Mouse (Mus musculus) layer of hippocampus, adult 2 months (tissue): ENCODE measurements at regions not wholly inside any gene's neighbourhood (a gene's known extent, or its start where the extent isn't known, plus 50 kb on each side); places are given as distances from the start of the nearest gene placed in this dataset.

Experiments used
- DNase-seq, 2 experiments: peaks; one replicate each; pipeline ENCODE4 v3.0.0; 2022; ENCODE audit warnings: low spot score in 2 of 2
- H3K27ac ChIP-seq: fragments of 200-600 bp; 2 replicates; pipeline ENCODE4 v1.8.1; 2022
- H3K4me3 ChIP-seq: fragments of 200-600 bp; 2 replicates; pipeline ENCODE4 v1.8.1; 2022; ENCODE audit warnings: mild to moderate bottlenecking
- CTCF ChIP-seq: fragments of 200-600 bp; conservative IDR thresholded peaks from 2 replicates; pipeline ENCODE4 v1.8.1; 2022; ENCODE audit warnings: antibody characterized with exemption, mild to moderate bottlenecking, moderate library complexity

DNA sequence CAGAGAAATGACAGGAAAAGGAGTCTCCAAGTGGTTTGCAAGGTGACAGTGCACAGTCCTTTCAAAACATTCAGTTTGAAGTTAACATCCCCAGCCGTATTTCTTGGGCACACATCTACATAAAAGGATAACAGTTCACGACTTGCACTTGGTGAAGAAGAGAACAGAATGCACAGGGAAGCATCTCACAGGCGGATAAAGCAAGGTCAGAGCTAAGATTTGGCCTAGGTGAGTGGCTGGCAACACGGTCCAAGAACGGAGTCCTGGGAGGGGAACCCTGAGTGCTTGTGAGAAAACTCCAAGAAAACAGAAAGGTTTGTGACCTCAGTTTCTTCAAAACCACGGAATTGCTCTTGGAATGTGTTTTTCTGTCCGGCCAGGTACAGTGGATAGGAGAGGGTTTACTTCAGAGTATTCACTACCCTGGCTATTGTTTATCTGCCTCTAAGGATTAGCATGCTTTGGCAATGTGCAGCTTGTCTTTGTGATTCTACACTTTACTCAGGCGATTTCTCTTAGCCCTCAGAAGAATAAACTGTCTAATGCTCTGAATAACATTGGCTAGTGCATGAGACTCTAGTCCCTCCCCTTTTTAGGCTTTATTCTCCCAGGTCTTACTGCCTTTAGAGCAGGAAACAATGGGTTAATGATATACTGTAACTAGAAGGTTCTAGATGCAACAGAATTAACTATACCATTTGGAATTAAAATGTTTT, 73.4 kb upstream of the Chd2 start:
- no peak for DNase-seq
- Histone ChIP-seq H3K27ac (peak overlapping the region; percentile 99), H3K4me3 (no peak overlapping the region)
- TF ChIP-seq CTCF, result no peak

DNA sequence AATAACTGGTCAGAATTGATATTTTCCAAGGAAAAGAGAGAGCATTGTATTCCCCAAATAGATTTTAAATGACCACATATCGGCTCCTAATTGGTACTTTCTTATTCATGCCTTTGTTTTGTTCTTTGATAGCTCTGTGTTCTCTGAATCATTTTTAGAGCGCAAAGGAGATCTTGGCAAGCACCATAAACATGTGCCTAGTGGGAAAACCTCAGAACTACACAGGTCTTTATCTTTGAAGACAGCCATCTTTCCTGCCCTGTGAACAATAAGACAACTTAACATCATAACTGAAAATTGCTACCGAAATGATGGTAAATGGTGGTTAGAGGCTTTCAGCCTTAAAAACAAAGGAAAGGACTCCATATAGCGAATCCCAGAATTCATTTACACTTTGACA, 72.7 kb upstream of the Chd2 start:
- Histone ChIP-seq H3K4me3 (no peak overlapping the region), H3K27ac (peak overlapping the region; percentile 99)
- DNase-seq, result no peak
- TF ChIP-seq CTCF, result peak; percentile 22; the same call in 1 of the 2 replicates

DNA sequence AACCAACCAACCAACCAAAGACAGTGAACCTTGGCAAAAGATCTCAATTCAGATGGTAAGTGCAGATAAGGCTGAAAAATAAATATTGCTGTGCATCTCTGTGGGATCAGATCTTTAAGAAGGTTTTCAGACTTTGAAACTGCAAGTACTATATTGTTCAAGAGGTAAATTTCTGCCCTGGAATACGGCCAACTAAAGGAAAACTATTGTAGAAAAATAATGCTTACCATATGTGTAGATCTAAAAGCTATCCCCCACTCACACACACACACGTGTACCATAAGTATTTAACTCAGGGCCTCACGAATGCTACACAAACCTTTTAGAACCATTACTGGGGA, 71.1 kb upstream of the Chd2 start:
- no peak for DNase-seq
- Histone ChIP-seq H3K27ac (no peak overlapping the region), H3K4me3 (no peak overlapping the region)
- no peak for TF ChIP-seq CTCF

DNA sequence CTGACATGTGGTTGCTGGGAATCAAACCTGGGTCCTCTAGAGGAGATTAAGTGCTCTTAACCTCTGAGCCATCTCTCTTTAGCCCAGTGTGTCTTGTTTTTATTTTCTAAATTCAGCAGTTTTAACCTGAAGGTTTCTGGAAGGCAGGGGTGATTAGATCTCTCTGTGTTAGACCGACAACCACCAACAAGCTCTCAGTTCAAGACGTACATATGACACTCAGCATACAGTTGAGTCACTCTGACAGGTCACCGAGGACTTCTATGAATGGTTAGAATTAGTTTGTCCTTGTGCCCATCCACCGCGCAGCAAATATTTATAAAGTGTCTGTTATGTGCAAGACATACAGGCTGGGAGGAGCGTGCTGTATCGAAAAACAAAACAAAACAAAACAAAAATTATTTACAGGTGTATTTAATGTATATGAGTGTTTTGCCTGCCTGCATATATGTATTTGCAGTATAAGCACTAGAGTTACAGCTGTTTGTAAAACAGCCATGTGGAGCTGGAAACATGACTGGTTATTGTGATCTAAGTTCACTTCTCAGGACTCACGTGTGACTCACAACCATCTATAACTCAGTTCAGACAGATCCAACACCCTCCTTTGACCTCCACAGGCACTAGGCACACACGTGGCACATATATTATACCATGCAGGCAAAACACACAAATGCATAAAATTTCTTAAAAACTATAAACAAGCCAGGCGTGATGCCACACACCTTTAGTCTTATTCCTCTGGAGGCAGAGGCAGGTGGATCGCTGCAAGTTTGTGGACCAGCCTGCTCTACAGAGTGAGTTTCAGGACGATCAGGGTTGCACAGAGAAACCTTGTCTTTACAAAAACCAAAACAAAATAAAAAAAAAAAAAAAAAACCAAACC, 70.5 kb upstream of the Chd2 start:
- no peak overlapping the region for H3K4me3 ChIP-seq
- no peak for TF ChIP-seq CTCF
- no peak for DNase-seq
- H3K27ac ChIP-seq, result no peak overlapping the region

DNA sequence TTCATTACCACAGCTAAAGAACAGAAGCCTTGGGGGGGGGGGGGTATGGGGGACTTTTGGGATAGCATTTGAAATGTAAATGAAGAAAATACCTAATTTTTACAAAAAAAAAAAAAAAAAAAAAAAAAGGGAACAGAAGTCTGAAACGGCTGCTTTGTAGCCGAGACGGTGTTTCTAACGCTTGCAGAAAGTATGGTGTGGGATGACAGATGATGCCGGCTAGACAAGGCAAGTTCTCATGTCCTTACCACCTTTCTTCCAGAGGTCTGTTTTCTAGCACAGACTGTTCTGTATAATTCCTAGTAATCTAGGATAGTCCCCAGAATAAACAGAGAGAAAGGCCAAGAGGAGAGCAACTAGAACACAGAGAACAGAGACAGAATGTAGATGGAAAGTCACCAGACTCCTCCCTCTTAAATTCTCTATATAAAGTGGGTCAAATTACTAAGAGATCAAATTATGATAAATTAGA, 67.2 kb upstream of the Chd2 start:
- DNase-seq, result no peak
- H3K27ac ChIP-seq, result peak overlapping the region; percentile 92
- no peak for TF ChIP-seq CTCF
- H3K4me3 ChIP-seq, result 0 out of 2 replicates have a peak overlapping the region, but pooled peaks have one; percentile 15

DNA sequence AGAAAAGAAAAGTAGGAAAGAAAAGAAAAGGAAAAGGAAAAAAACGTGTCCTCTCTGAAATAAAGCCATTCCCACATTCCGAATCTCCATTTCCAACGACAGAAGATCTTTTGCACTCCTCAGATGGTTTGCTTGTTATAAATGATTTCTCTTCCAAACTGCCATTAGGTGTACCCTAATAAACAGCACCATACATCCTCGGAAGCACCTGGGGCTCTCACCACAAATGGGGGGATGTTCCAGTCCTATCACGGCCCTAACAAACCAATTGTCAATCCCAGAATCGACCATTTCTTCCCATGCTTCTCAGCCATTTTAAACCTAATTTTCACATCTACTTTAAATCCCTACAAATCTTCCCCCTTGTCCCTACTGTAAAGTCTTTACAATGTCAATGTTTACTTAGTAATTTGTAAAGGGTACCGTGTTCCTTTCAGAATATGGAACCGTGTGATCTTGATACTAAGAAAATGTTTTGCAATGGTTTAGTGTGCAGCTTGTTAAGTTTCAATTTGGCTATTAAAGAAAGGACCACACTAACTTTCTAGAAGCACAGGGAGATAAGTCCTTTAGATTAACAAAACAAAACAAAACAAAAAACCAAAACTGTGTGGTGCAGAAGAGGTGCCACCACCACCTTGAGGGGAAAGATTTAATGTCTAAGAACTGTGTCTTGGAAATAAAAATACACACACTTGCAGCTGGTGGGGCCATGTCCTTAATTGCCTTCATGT, 66.6 kb upstream of the Chd2 start:
- peak overlapping the region; percentile 92 for H3K27ac ChIP-seq
- no peak for DNase-seq
- H3K4me3 ChIP-seq, result peak overlapping the region; percentile 54
- TF ChIP-seq CTCF, result no peak

DNA sequence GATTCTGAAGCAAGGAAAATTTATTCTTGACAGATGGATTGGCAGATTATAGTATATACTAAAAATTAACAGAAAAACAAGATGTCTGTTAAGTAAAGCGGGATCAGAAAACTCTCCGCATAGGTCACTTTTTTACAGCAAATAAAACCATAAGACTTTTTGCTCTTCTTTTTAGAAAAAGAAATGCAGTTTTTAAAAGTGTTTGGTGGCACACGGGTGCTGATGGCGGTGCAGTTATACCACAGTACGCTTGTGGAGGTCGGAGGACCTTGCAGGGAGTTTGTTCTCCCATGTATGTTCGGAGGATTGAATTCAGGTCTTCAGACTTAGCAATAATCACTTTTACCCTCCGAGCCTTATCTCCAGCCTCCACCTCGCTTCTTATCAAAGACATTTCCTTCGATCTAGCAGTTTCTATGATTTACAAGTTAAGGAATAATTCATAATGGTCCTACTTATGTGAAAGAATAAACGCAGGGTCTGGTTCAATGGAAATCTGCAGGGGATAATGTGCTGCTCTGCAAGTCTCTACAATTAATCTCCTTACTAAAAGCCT, 65.9 kb upstream of the Chd2 start:
- no peak for TF ChIP-seq CTCF

DNA sequence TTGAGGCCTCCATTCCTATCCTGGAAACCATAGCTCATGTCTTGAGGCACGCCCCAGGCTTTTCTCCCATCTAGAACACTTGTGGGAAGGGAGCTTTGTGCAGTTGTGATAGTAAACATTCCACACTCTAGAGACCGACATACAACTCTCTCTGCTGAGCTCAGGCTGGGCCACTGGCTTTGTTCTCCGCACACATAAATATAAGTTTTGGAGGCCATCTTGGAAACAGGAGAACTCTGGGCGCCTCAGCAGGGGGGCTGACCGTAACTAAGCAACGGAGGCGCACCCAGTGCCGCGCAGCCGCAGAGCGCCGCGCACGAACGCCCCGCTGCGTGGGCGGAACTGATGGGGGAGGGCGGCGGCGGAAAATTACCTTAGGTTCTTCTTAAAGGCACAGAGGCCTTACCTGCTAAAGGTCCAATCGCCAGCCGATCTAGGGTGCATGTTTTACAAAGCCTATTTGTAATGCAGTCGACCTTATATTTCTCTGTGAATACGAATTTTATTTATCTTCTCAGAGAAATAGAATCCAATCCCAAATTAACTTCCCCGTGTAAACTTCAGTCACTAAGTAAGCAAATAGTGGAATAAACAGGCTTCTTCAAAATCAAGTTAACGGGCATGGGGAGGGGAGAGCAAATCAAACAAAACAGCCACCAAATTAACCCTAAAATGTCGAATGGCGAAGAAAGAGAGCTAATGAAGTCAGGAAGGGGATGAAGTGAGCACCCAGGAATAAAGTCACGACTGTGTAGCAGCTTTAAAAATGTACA, 65.2 kb upstream of the Chd2 start:
- H3K4me3 ChIP-seq, result peak overlapping the region; percentile 54
- TF ChIP-seq CTCF, result no peak
- DNase-seq, result peak; percentile 93 to 94
- peak overlapping the region; percentile 92 for H3K27ac ChIP-seq

More for the DNA sequence above, 65.9 kb upstream of the Chd2 start:
- Histone ChIP-seq H3K27ac (peak overlapping the region; percentile 92), H3K4me3 (peak overlapping the region; percentile 54)
- no peak for DNase-seq

DNA sequence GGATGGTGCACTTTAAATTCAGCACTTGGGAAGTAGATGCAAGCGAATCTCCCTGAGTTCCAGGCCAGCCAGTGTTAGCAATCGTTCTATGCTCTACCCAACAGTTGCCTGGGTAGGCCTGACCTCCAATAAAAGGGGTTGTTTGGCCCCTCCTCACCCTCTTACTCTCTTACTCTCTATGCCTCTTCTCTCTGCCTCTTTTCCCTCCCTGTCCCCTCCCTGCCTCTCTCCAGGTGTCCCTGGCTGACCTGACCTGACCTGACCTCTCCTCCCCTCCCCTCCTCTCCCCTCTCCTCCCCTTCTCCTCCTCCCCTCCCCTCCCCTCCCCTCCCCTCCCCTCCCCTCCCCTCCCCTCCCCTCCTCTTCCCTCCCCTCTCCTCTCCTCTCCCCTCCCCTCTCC, 63.0 kb upstream of the Chd2 start:
- no peak for TF ChIP-seq CTCF
- no peak for DNase-seq
- Histone ChIP-seq H3K4me3 (no peak overlapping the region), H3K27ac (no peak overlapping the region)

DNA sequence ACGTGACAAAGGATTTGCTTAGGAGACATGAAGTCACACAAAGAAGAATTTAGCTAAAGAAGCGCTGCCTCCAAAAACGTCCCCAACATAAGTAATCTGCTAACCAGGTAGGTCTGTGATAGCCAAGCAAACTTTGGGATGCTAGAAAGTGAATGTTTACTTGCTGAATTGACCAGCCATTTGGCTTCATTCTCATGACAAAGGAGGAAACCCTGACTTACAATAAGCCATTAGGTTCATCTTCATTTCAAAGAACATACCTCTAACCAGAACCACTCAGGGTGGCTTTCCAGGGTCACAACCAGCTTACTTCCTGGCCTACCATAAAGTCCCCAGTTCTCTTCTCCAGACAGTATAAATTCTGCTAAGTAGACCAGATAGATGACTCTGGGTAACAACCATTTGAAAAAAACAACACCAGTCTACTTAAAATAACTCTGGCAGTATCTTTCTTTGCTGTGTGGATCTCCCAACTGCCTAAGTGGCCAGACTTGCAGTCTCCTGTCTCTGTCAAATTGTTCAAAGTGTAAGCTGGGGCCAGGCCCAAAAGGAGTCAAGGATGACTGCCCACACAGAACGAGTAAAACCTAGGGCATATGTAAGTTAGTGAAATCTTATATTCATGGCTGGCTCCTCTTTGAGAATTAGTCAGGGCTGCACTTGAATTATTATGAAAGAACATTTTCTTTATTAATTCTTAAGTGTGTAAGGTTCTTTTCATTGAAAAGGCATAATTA, 61.4 kb upstream of the Chd2 start:
- no peak overlapping the region for H3K27ac ChIP-seq
- no peak for TF ChIP-seq CTCF
- DNase-seq, result no peak
- no peak overlapping the region for H3K4me3 ChIP-seq

DNA sequence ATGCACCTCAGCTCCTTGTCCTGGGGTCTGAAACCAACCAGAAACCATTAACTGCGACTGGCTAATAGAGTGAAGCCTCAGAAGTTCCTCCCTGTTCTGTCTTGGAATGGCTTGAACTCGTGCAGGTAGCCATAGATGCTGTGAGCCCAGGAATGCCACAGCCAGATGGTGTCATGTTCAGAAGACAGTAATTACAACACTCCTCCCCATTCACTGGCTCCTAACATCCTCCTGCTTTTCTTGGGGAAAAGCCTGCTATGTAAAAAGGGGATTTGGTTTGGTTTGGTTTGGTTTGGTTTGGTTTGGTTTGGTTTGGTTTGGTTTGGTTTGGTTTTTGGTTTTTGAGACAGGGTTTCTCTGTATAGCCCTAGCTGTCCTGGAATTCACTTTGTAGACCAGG, 59.7 kb upstream of the Chd2 start:
- no peak overlapping the region for H3K4me3 ChIP-seq
- no peak for DNase-seq
- no peak overlapping the region for H3K27ac ChIP-seq
- no peak for TF ChIP-seq CTCF
